Mouse (Mus musculus) neutrophil, adult 5-6 weeks (primary cell): ENCODE results near the gene Sult6b1. TPM values are rescaled to one million over a fixed set of nuclear protein-coding genes. Genes with fewer than 3 reads are reported as not detected.
A peak's percentile ranks its signal among the peaks of the same experiment; 100 is the strongest.

Experiments used
- ATAC-seq: fragments of 151-379, 151-347 bp; 2 replicates; pipeline ENCODE4 v1.8.0; 2017; ENCODE audit warnings: mild to moderate bottlenecking, moderate TSS enrichment; ENCODE audit not compliant: insufficient number of reproducible peaks, poor library complexity, low FRiP score, severe bottlenecking; ENCODE audit errors: extremely low read depth
- total RNA-seq: library from RNA; stranded (forward); fragments of 200-1000 nt; gene quantifications from 2 replicates; pipeline ENCODE4 v1.2.3, GENCODE M21; 2017

Gene Sult6b1
- total RNA-seq = not detected in 2 replicates

DNA sequence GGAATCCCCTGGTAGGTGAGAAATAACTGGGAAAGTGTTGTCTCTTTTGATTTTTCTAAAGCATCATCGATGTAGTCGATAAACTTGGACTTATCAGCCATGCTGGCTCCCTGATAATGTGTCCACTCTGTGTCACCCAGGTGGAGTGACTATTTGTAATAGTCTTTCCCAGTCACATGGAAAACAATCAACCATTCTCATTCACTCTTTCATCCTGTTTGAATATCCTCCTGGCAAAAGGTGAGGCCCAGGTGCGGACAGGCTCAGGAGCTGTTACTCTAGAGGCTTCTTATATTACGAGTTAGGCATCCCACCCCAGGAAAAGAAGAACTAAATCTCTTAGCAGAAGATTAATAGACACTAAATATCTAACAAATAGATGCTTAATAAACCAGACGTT is at the start of gene Sult6b1:
Gene Sult6b1 (minus strand): TSS at position 101 of the 400 bp plus-strand sequence.
- no peak for ATAC-seq

DNA sequence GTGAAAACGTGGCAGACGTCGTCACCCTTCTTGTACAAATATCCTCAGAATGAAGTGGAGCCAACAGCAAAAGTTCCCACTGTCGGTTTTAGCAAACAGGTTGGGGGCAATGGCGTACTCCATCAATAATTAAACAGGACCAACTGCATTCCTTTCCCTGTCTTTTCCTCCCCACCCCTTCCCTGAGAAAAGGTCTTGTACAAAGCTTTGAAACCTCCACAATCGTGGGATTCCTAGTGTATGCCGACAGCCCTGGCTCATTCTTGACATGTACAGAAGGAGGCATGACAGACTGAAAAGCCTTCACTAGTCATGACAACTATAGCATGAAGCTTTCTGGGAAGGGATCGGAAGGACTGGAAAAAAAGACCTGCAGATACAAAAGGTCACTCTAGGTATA is 46.4 kb upstream of the Sult6b1 start:
- no peak for ATAC-seq

DNA sequence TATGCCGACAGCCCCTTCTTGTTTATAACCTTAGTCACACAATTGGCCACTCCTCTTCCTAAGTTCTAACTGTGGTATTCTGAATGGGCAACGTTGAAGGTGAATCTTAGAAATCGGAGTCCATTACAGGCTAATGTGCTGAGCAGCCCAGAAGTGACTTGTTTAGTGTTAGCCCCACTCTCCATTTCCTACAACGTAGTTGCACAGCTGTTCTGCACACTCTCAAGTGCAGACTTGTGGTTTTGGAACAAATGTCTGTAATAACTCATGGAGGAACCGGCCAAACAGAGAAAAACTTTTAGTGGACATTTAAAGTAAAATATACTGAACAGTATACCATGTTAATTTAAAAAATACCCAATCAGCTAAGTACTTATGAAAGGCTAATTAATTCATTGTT is 45.3 kb upstream of the Sult6b1 start:
- no peak for ATAC-seq

DNA sequence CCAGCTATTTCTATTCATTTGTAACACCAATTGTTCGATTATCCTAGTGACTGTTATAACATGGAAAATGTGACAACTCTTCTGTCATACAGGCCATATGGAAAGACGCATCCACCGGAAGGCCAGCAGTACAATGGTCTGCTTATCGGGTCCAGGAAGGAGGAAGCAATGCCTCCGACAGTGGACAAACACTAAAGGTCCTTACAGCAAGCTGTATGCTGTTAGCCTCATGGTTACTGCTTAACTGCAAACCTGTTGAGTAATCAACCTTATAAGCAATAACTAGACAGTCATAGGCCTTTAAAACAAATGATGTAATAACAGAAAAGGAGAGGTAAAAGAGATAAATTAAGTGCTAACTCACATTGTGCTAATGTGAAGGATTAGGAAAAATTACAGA is 44.4 kb upstream of the Sult6b1 start:
- ATAC-seq = no peak

DNA sequence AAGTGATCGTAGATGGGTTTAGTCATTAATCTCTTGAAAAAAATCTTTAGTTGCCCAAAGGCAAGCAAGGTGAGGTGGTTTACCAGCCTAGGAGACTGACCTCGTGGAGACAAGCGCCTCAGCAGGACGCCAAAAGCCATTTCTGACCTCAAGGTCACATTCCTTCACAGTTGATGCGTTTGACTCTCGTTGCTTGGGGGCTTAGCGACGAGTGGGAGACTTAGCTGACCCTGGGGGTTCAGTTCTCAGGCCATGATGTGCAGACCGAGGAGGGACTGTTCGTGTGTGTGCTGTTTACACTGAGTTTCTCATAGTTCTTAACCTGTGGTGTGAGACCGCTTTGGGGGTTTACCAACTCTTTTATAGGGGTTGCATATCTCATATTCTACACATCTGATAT is 35.8 kb upstream of the Sult6b1 start:
- no peak for ATAC-seq

DNA sequence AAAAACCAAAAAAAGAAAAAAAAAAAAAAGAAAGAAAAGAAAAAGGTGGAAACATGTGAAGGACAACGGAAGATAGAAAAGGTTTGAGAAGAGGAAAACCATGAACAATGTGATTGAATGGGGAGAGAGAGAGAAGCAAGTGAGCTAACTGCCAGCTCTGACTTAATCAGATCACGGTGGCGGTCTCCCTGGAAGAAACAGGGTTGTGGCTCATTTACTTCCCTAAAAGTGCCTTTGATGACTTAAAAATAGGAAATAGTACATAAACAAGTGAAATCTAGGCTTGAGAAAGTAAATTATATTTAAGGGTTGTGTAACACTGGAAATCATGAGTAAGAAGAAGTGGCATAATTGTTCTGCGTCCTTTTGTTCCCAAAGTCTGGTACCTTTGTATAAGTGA is 32.1 kb upstream of the Sult6b1 start:
- peak; percentile 28; the same call in 1 of the 2 replicates for ATAC-seq

DNA sequence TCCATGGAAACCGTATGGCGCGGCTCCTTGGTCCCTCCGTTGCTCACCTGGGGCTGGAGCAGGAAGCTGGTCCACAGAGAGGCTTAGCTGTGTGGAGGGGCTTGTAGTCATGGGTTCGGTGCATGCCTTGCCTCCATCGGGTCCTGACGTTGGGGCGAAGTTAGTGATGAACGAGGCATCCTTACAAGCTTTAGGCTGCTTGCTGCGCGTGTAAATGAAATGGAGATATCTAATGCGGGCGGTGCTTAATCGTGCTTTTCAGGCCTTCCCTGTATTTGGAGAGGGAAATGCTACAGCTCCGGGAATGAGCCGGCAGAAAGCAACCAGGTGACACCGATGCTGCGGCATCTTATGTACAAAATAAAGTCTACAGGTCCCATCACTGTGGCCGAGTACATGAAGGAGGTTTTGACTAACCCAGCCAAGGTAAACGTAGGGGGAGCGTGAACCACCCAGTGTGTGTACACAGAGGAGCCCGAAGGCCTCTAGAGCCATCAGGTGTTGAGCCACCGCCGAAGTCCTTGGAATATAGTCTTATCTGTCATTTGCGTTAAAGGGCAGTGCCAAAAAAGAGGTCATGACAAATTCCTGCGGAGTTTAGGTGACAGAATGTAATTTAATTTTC is 30.5 kb upstream of the Sult6b1 start:
- no peak for ATAC-seq

DNA sequence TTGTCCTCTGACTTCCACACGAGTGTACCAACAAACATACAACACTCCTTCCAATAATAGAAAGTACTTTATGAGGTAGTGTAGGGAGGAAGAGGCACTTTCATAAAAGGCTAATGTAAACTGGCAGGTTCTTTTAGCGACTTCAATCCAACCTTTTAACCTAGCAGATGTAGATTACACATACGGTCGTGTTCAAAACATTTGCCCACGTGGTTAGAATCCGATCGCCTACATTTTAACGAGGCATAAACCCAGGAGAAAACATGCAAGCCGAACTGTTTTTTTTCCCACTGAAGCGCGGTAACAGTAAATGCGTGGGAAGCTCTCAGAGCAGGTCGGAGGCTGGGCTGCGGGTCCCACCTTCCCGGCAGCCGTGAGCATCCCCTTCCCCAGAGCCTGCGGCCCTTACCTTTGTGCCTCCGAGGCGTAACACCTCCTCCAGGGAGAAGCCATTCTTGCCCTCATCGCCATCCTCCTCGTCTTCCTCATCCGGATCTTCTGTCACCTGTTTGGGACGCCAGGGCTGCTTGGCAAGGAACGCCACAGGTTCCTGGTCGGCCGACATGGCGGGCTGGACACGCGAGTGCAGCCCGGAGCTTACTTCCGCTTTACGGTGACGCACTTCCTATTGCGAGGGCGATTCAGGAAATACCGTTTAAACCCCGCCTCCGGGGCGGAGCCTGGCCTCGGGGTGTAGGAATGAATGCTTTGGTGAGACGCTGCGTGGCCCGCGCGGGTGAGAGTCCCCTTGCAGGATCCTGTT is 29.9 kb upstream of the Sult6b1 start, which contains the start of the genes Cebpz and Ndufaf7:
Gene Cebpz (minus strand): TSS at position 601 of the 763 bp plus-strand sequence.
Gene Ndufaf7 (plus strand): TSS at position 671 of the 763 bp plus-strand sequence.
- peak; percentile 97 for ATAC-seq

DNA sequence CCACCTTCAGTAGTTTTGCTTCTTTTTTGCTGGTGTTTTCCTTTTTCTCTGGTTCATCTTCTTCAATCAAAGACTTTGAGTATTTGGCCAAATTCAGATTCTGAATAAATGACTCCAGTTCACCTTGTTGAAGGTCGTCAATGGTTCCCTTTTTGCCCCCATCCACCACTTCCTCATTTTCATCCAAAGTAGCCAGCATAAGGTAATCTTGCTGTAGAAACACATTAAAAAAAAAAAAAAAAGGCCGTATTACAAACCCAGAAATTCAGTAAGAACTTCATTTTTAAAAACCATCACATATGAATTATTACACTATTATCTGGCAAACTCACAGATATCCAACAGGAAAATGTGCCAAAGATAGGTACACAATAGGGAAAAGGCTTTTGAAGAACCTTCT is 29.1 kb upstream of the Sult6b1 start:
- no peak for ATAC-seq

DNA sequence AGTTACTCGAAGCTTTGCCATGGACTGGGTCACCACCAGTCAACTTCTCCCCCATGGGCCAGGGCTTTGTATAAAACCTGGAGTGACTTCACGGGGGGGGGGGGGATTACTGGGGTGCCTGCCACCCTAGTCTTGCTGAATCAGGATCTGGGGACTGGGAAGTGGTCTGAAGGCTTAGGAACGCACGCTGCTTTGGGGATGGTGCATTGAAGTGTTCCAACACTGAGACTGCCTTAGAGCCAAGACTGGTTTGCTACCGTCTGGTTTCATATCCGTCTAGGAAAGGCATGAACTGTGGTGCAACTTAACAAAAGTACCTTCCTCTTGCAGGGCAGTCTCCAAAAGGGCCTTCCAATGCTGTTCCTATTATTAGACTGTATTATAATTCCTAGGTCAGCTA is 10.9 kb upstream of the Sult6b1 start:
- ATAC-seq = no peak

DNA sequence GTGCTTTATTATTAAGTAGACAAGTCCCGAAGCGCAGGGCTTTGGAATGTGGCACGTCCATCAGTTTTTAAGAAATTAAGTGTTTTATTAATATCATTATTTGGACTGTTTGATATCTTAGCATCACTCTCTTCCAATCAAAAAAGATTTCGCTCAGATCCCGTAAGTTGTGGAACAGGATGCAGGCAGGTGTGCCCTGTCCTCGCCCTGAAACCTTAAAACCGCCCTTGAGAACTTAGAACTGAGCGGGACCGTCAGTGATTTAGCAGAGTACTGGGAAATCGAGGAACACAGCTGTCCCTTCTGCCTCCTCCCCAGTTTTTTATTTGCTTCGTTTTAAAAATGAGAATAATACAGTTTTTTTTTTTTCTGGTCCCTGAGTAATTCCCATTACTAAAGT is 10.1 kb upstream of the Sult6b1 start:
- no peak for ATAC-seq

DNA sequence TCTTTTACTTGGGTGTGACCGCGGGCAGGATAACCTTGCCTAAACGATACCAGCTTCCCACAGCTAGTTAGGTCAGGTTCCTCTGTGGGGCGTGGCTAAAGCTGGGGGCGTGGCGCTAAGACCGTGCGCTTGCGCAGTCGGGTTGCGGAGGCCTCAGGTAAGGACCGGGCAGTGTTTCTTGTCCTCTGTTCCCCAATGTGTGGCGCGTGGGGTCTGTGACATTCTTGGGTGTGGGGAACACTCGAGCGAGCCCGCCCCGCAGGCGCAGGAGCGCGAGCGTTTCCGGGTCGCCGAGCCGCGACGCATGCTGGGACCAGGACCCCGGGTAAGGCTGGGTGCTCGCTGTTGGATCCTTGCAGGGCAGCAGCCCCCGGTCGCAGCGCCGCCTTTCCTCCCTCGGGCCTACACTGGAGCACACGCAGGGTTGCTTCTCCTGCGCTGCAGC is 9.6 kb upstream of the Sult6b1 start, which contains the start of gene Cebpzos:
Gene Cebpzos (plus strand): TSS at position 132 of the 445 bp plus-strand sequence.
- peak; percentile 92 for ATAC-seq

DNA sequence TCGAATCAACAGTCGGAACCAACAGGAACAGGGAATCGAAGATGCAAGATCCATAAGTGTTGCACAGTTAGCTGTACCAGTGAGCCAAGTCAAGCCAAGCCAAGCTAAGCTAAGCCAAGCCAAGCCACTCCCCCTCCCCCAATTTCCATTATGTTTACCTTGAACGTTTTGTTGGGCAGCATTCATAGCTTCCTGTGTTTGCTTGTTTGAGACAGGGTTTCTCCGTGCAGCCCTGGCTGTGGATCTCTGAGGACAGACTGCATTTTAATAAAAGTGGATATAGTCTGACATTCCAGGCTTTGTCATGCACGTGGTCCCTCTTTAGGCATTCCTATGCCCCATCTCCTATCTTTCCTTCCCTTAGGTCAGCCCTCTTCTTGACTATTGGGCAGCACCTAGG is 9.0 kb upstream of the Sult6b1 start:
- no peak for ATAC-seq

DNA sequence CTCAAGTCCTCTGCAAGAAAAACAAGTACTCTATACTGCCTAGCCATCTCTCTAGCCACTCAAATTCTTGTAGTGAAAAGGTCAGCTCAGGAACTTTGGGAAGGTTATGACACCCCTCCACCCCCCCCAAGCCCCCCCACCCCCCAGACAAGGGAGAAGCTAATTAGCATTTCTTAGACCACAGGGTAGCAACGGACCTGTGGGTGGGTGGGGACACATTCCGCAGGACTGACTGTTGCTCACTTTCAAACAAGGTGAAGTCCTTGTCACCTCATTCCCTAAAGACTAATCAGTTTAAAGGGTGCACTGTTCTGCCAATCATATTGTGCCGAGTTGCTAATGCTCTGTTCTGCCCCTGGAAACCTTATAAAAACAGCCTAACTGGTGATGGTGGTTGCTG is 7.1 kb upstream of the Sult6b1 start:
- no peak for ATAC-seq

DNA sequence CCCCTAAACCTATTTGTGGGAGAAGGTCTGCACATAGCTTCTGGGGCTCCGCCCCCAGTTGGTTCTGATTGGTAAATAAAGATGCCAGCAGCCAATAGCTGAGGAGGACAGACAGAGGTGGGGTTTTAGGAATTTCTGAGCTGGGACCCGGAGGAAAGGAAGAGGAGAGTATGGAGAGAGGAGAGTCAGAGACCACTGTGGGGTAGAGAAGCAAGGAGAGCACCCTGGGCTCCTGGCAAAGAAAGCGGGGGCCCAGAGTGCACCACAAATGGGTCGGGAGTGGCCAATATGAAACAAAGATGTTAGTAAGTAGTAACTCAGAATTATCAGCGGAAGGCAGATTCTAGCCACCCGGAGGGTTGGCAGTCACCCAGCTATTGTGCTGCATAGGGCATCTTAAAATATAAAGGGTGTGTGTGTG is 6.1 kb upstream of the Sult6b1 start:
- ATAC-seq = no peak

DNA sequence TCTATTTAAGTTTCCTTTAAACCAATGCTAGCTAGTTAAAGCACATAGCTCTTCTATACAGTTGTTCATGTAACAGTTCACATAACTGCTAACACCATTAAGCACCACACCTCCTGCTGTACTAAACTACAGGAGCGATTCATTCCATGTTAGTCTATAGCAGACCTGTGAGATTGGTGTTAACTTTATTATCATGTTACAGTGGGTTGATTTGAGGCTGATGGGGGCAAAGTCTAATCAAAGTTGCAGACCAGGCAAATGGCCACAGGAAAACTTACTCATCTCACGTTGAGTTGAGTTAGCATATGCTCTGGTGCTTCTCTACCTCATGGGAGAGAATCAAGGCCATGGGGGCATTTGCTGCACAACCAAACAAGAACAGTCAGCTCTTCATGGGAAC is 2.6 kb upstream of the Sult6b1 start:
- ATAC-seq = no peak

DNA sequence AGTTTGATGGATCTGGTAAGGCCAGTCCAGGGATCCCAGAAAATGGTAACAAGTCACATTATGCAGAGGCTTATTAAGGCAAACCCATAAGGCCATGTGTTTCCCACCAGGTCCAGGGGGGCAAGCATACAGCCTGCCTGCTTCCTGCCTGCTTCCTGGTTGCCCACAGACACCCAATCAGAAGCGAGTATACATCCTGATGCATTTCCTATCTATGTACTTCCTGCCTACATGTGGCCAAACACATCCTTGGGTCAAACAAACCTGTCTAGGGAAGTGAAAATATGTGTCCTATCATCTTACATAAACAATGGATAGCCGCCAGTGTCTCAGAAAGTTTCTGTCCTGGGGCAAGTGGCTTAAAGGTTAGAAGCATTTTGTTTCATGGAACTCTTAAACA is 3.6 kb downstream of the Sult6b1 start:
- ATAC-seq = no peak

DNA sequence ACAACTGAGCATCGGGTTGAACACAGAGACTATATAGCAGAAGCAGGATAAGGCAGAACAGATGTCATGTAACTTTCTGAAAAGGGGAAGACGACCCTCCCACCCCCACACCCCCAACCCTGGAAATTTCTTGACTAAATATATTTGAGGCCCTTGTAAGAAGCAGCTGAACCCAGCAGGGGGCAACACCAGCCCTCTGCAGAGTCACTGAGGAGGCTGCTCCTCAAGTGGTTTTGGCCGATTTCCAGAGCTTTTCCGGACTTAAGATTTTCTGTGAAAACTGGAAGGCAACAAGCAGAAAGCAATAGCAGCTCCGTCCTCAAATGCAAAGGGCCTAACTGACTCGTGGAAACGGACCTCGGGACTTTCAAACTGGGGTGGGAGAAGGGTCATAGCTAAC is 11.4 kb downstream of the Sult6b1 start:
- no peak for ATAC-seq

DNA sequence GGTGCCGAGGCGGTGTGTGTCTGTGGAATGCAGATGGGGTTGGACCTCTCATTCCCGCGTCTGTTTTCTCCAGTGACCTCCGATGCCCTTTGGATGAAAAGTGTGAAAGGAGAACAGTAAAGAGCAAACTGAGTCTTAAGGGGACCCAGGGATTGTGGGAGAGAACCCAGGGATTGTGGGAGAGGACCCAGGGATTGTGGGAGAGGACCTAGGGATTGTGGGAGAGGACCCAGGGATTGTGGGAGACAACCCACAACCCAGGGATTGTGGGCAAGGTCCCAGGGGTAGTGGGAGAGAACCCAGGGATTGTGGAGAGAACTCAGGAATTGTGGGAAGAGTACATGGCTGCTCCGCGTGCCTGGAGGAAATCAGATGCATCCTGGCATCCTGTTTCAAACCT is 11.8 kb downstream of the Sult6b1 start:
- no peak for ATAC-seq

DNA sequence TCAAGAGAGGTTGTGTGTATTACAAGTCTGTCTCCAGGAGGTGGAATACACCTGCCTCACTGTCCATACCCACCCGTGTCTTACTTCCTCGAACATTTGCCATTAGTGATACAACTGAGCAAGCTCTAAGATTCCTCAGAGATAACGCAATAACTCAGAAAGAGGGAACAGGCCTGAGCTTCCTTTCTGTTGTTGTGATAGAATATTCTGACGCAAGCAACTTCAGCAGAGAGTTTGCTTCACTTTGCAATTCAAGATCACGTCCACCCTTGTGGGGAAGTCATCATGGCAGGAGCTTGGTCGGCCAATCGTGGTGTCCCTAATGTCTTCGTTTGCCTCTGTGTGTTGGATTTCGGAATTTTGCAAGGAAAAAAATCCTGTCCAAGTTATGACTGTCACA is 15.8 kb downstream of the Sult6b1 start:
- ATAC-seq = peak; percentile 55; the same call in 1 of the 2 replicates
